Mouse (Mus musculus) C2C12 (cell line): Measurements from ENCODE around the gene Abr. TPM values are rescaled to one million over a fixed set of nuclear protein-coding genes. Genes with fewer than 3 reads are reported as not detected.

Experiments used
- H3K27me3 ChIP-seq: one replicate; pipeline ENCODE4 v1.6.1; 2011; ENCODE audit not compliant: control insufficient read depth, insufficient read depth, insufficient read length
- H3K36me3 ChIP-seq: one replicate; pipeline ENCODE4 v1.6.1; 2011; ENCODE audit not compliant: control insufficient read depth, insufficient read depth
- H3K4me3 ChIP-seq: one replicate; pipeline ENCODE4 v1.5.1; 2011; ENCODE audit warnings: mild to moderate bottlenecking, control low read depth; ENCODE audit not compliant: poor library complexity, insufficient read depth, severe bottlenecking
- H3K79me2 ChIP-seq: one replicate; pipeline ENCODE4 v1.6.1; 2011; ENCODE audit not compliant: control insufficient read depth, insufficient read depth
- H3K79me3 ChIP-seq: one replicate; pipeline ENCODE4 v1.6.1; 2011; ENCODE audit warnings: low read depth, control low read depth
- H3ac ChIP-seq: one replicate; pipeline ENCODE3; 2011; ENCODE audit warnings: low read depth; ENCODE audit not compliant: control insufficient read depth, insufficient read length
- CEBPB ChIP-seq: IDR thresholded peaks from one replicate; pipeline ENCODE4 v1.6.1; 2011; ENCODE audit warnings: low read depth, mild to moderate bottlenecking, control low read depth, moderate library complexity
- CTCF ChIP-seq: IDR thresholded peaks from one replicate; pipeline ENCODE4 v1.5.1; 2011; ENCODE audit not compliant: control insufficient read depth, insufficient read depth, insufficient read length
- FOSL1 ChIP-seq: IDR thresholded peaks from one replicate; pipeline ENCODE4 v1.8.0; 2011; ENCODE audit warnings: mild to moderate bottlenecking, low read length; ENCODE audit not compliant: poor library complexity, insufficient read depth, severe bottlenecking
- MAX ChIP-seq: IDR thresholded peaks from one replicate; pipeline ENCODE4 v1.6.1; 2011; ENCODE audit warnings: mild to moderate bottlenecking, control low read depth
- MYOD1 ChIP-seq: IDR thresholded peaks from one replicate; pipeline ENCODE4 v1.6.1; 2011; ENCODE audit warnings: low read depth; ENCODE audit not compliant: control insufficient read depth, insufficient read length
- MYOG ChIP-seq: IDR thresholded peaks from one replicate; pipeline ENCODE4 v1.6.1; 2011; ENCODE audit not compliant: control insufficient read depth, insufficient read length; ENCODE audit errors: extremely low read depth
- USF1 ChIP-seq: IDR thresholded peaks from one replicate; pipeline ENCODE4 v1.6.1; 2011; ENCODE audit warnings: low read depth, mild to moderate bottlenecking, control low read depth, moderate library complexity
- polyA plus RNA-seq: library from polyadenylated mRNA; unstranded; fragments of >200 nt; fragmentation: generic; extraction: Trizol; gene quantifications from one replicate; pipeline ENCODE4 v1.2.1, GENCODE M21; 2012; ENCODE audit warnings: missing spikeins

Abr gene
- polyA plus RNA-seq, 1 experiment = 72.8 TPM

GRCm38 (mm10) chr11:76479729-76480128, 142.4 kb downstream of the Abr start:
- Histone ChIP-seq H3K79me3 (peaks cover 44% of the 10 kb centered on the region), H3K36me3 (peaks cover 75% of the 10 kb centered on the region), H3ac (no peak overlapping the region), H3K27me3 (no peaks in the 10 kb centered on the region), H3K79me2 (peaks cover 82% of the 10 kb centered on the region), H3K4me3 (no peak overlapping the region)
- TF ChIP-seq MAX (peak; percentile 25), CEBPB (peak; percentile 66), CTCF (no peak), MYOD1 (no peak), FOSL1 (no peak), MYOG (no peak), USF1 (peak; percentile 35)

GRCm38 (mm10) chr11:76478676-76479655, 143.1 kb downstream of the Abr start:
- Histone ChIP-seq H3K4me3 (no peak overlapping the region), H3K79me3 (peaks cover 46% of the 10 kb centered on the region), H3K27me3 (no peaks in the 10 kb centered on the region), H3K79me2 (peaks cover 82% of the 10 kb centered on the region), H3K36me3 (peaks cover 75% of the 10 kb centered on the region), H3ac (no peak overlapping the region)
- TF ChIP-seq MYOG (no peak), MYOD1 (no peak), CTCF (no peak), CEBPB (no peak), FOSL1 (no peak), USF1 (no peak), MAX (no peak)

- H3K36me3 ChIP-seq = peaks cover 67% of the 10 kb centered on the region
Observed at GRCm38 (mm10) chr11:76477095-76477525, 145.0 kb downstream of the Abr start.

GRCm38 (mm10) chr11:76476376-76477094, 145.6 kb downstream of the Abr start:
- H3ac ChIP-seq = peak overlapping the region; percentile 23
- peaks cover 81% of the 10 kb centered on the region for H3K79me2 ChIP-seq
- no peak overlapping the region for H3K4me3 ChIP-seq
- peaks cover 68% of the 10 kb centered on the region for H3K36me3 ChIP-seq
- TF ChIP-seq CTCF = no peak
- TF ChIP-seq MYOD1 = no peak
- H3K79me3 ChIP-seq = peaks cover 56% of the 10 kb centered on the region
- H3K27me3 ChIP-seq = no peaks in the 10 kb centered on the region

More at GRCm38 (mm10) chr11:76477095-76477525, 145.0 kb downstream of the Abr start:
- Histone ChIP-seq H3K79me3 (peaks cover 54% of the 10 kb centered on the region), H3K79me2 (peaks cover 81% of the 10 kb centered on the region), H3ac (no peak overlapping the region), H3K4me3 (no peak overlapping the region), H3K27me3 (no peaks in the 10 kb centered on the region)
- TF ChIP-seq MAX = peak; percentile 60
- no peak for TF ChIP-seq CEBPB
- no peak for TF ChIP-seq USF1
- TF ChIP-seq MYOG = no peak
- TF ChIP-seq FOSL1 = no peak
- TF ChIP-seq CTCF = no peak
- peak; percentile 8 for TF ChIP-seq MYOD1

GRCm38 (mm10) chr11:76472617-76473016, 149.5 kb downstream of the Abr start:
- H3K4me3 ChIP-seq = no peak overlapping the region
- H3K79me2 ChIP-seq = peaks cover 81% of the 10 kb centered on the region
- TF ChIP-seq MAX (no peak), MYOD1 (no peak), CTCF (no peak), MYOG (no peak), FOSL1 (no peak), USF1 (no peak), CEBPB (no peak)
- peaks cover 40% of the 10 kb centered on the region for H3K79me3 ChIP-seq
- H3ac ChIP-seq = no peak overlapping the region
- no peaks in the 10 kb centered on the region for H3K27me3 ChIP-seq
- H3K36me3 ChIP-seq = peaks cover 39% of the 10 kb centered on the region
